Mouse (Mus musculus) duodenum, adult 2 months (tissue): ENCODE measurements around the gene Scgb2b2. TPM values are rescaled to one million over a fixed set of nuclear protein-coding genes. Genes with fewer than 3 reads are reported as not detected.

Experiments
- polyA plus RNA-seq: library from polyadenylated mRNA; depleted of rRNA; stranded (reverse); fragments of >200 nt; gene quantifications from 2 replicates; pipeline ENCODE4 v1.2.3, GENCODE M21; 2012; ENCODE audit warnings: low replicate concordance; rRNA removed

Scgb2b2 gene
- not detected in 2 replicates for polyA plus RNA-seq

GRCm38 (mm10) chr7:31290208-31290607, at the start of gene Scgb2b2:
Gene Scgb2b2 (plus strand): TSS chr7:31290508.

DNA sequence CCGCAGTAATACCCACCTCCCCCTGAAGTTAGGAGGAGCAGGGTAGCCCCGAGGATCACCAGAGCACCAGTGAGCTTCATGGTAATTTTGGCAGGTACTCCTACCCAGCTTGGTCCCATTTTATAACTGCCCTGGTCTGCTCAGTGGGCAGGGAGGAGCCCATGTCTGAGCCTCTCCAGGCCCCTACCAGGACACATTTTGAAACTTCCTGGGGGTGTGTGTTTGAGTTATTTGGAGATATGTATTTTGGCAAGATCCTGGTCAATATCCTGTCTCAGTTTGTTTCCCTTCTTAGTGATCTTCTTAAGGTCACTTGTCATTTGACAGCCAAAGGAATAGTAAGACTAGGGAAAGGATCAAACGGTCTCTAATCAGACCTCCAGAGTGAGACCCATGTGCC, 1.4 kb downstream of the Scgb2b2 start, which contains the start of gene Scgb1b2:
Gene Scgb1b2 (minus strand): TSS at position 101 of the 400 bp plus-strand sequence.

Other genes starting within 250 kb of the Scgb2b2 start
- 32.5 and 36.7 TPM in 2 replicates for gene Fxyd5, start 248.0 kb upstream of the Scgb2b2 start, polyA plus RNA-seq
- 5.4 and 7.1 TPM in 2 replicates for gene Fxyd7, start 239.0 kb upstream of the Scgb2b2 start, polyA plus RNA-seq
- 72.1 and 108 TPM in 2 replicates for gene Fxyd1, start 233.3 kb upstream of the Scgb2b2 start, polyA plus RNA-seq
- gene Lgi4, start 231.2 kb upstream of the Scgb2b2 start, polyA plus RNA-seq, result 3.1 and 4.7 TPM in 2 replicates
- gene Fxyd3, start 213.8 kb upstream of the Scgb2b2 start, polyA plus RNA-seq, result 18.4 and 81.6 TPM in 2 replicates
- gene Hpn, start 175.2 kb upstream of the Scgb2b2 start, polyA plus RNA-seq, result 4.8 and 38.5 TPM in 2 replicates
- 14.7 and 28.1 TPM in 2 replicates for gene Scn1b, start 163.5 kb upstream of the Scgb2b2 start, polyA plus RNA-seq
- gene Gramd1a, start 134.6 kb upstream of the Scgb2b2 start, polyA plus RNA-seq, result 73.3 and 105 TPM in 2 replicates
- not detected in 2 replicates for gene Scgb1b2, start 1.3 kb downstream of the Scgb2b2 start, polyA plus RNA-seq
- not detected in 2 replicates for gene Scgb2b3, start 71.6 kb downstream of the Scgb2b2 start, polyA plus RNA-seq
- gene Scgb1b3, start 85.1 kb downstream of the Scgb2b2 start, polyA plus RNA-seq, result not detected in 2 replicates